Mouse (Mus musculus) G1E (cell line): ENCODE results near the gene Lefty2.

Experiments used
- CTCF ChIP-seq: IDR thresholded peaks from 2 replicates; pipeline ENCODE4 v1.5.1; 2012; ENCODE audit warnings: low read depth, low read length, inconsistent platforms, mixed read lengths
- GATA1 ChIP-seq: IDR thresholded peaks from 2 replicates; pipeline ENCODE4 v1.6.1; 2012; ENCODE audit warnings: borderline replicate concordance, low read length, inconsistent platforms, mixed read lengths
- POLR2AphosphoS5 ChIP-seq: IDR thresholded peaks from 2 replicates; pipeline ENCODE4 v1.6.1; 2012; ENCODE audit warnings: low read depth, low read length, inconsistent platforms; ENCODE audit not compliant: insufficient replicate concordance
- TAL1 ChIP-seq: conservative IDR thresholded peaks from 2 replicates; pipeline ENCODE4 v1.6.1; 2012; ENCODE audit warnings: low read depth, low read length, inconsistent platforms, mixed read lengths

DNA sequence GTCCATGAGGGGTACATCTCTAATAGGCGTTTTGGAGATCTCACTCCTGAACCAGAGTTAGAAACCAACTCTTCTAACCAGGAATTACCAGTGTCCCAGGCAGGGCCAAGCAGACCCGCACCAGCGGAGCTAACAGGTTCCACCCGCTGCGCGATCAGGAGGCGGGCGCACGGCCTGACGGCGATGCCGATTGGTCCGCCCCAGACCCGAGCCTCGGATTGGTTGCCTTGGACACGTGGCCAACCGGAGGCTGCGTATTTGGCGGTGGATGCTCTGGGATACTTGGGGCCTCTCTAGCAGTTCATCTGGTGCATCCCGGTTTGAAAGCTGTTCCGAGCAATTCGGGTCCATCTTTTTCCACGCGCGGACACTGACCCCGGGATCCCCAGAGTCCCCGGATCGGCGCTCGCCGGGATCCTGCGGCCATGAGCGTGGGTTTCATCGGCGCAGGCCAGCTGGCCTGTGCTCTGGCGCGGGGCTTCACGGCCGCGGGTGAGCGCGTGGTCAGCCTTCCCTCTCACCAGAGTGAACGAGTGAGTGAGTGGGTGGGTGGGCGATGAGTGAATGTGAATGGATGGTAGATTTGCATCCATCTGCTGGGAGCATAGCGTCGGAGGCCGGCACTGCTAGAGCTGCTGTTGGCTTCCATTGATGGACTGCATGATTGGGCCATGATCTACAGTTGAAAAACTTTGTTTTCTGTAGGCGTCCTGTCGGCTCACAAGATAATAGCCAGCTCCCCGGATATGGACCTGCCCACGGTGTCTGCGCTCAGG, 11.3 kb downstream of the Lefty2 start, which contains the start of gene Pycr2:
- TF ChIP-seq POLR2AphosphoS5 (0 out of 2 replicates have a peak, but pooled peaks have one; percentile 50), CTCF (no peak), TAL1 (no peak), GATA1 (no peak)
